Mouse (Mus musculus) liver, adult 2 months (tissue): ENCODE results near the gene Mia. TPM values are rescaled to one million over a fixed set of nuclear protein-coding genes. Genes with fewer than 3 reads are reported as not detected.

Source experiments
- DNase-seq: peaks from one replicate; pipeline ENCODE4 v3.0.0-alpha.2; 2011; ENCODE audit warnings: low read depth, low spot score; ENCODE audit errors: extremely low read depth
- H3K27ac ChIP-seq: fragments of 200-500 bp; replicated peaks from 2 replicates; pipeline ENCODE4 v1.5.1; 2012; ENCODE audit warnings: low read depth, mild to moderate bottlenecking, control low read depth, inconsistent platforms, low read length; ENCODE audit not compliant: insufficient read depth
- H3K27me3 ChIP-seq: fragments of 200-500 bp; 2 replicates; pipeline ENCODE4 v1.6.1; 2012; ENCODE audit warnings: mild to moderate bottlenecking, moderate library complexity, low read length, inconsistent platforms; ENCODE audit not compliant: control insufficient read depth, insufficient read depth
- H3K36me3 ChIP-seq: fragments of 200-500 bp; 2 replicates; pipeline ENCODE4 v1.6.1; 2012; ENCODE audit warnings: low read length, inconsistent platforms; ENCODE audit not compliant: control insufficient read depth, insufficient read depth
- H3K4me1 ChIP-seq: fragments of 200-500 bp; 2 replicates; pipeline ENCODE4 v1.6.1; 2011; ENCODE audit warnings: low read length; ENCODE audit not compliant: control insufficient read depth, insufficient read depth
- H3K4me3 ChIP-seq: fragments of 200-500 bp; 2 replicates; pipeline ENCODE4 v1.5.1; 2011; ENCODE audit warnings: low read depth, mild to moderate bottlenecking, control low read depth, low read length, moderate library complexity; ENCODE audit not compliant: insufficient read depth
- H3K79me2 ChIP-seq: fragments of 200-500 bp; 2 replicates; pipeline ENCODE4 v1.6.1; 2012; ENCODE audit warnings: inconsistent platforms, mild to moderate bottlenecking, low read length, moderate library complexity; ENCODE audit not compliant: control insufficient read depth, insufficient read depth
- H3K9ac ChIP-seq: fragments of 200-500 bp; 2 replicates; pipeline ENCODE4 v1.6.1; 2012; ENCODE audit warnings: low read depth, mild to moderate bottlenecking, control low read depth, inconsistent platforms, low read length
- CTCF ChIP-seq: fragments of 200-500 bp; IDR thresholded peaks from 2 replicates; pipeline ENCODE4 v1.5.1; 2011; ENCODE audit warnings: low read depth, low read length, control low read depth
- POLR2A ChIP-seq: fragments of 200-500 bp; IDR thresholded peaks from 2 replicates; pipeline ENCODE4 v1.6.1; 2011; ENCODE audit warnings: low read length, control low read depth; ENCODE audit not compliant: insufficient read depth; ENCODE audit errors: extremely low read depth
- WGBS: fragments of 180-500 bp; shearing (Covaris S2); methylation state at CpG from one replicate; pipeline ENCODE4 v1.1.7; 2018; 5-methylcytosine and 5-hydroxymethylcytosine counted together
- polyA plus RNA-seq: library from polyadenylated mRNA; depleted of rRNA; stranded (reverse); fragments of >200 nt; gene quantifications from 2 replicates; pipeline ENCODE4 v1.2.3, GENCODE M21; 2012
- total RNA-seq: library from RNA; depleted of rRNA; stranded (reverse); fragments of >200 nt; gene quantifications from 2 replicates; pipeline ENCODE4 v1.2.3, GENCODE M21; 2014

Gene Mia
- total and polyA plus RNA-seq, 2 experiments, result 0.67 TPM; not detected in 1

DNA sequence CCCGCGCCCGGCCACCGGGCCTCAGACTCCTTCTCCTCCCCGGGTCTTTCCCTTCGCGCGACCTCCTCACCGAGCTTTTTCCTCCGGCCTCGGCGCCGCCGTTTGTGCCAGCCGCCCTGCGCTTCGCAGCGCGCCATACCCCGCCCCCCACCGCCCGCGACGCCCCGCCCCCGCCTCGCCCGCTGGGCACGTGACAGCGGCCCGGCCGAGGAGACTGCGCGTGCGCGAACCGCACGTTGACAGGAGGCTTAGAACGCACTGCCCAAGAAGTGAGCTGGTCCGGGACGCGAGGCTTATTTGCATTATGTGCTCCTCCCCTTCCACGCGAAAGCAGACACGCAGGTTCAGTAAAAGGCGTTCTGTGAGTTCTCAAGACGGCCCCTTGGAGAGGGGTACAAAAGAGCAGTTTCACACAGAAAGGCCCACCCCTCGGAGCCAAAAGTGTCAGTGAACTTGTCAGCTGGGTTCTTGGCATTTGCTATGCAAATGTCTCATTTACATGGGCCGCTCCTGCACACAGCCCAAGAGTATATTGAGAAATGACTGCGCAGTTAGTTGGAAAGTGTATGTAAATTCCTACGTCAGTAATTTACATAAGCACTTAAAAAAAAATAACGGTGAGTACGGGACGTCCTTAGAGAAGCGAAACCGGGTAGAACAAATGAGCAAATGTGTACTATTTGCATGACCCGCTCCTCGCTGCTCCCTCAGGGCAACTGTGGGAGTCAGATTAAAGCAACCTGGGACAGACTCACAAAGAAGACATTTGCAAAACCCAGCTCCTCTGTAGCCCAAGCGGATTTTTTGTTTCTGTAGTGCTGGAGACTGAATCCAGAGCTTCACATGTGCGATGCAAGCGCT lies 14.1 kb downstream of the Mia start, which contains the start of gene Egln2:
Gene Egln2 (minus strand): TSS at position 189 of the 861 bp plus-strand sequence.
- under 1% methylated on average over 61 of the region's 61 CpGs for WGBS
- Histone ChIP-seq H3K4me1 (peaks cover 26% of the 10 kb centered on the region), H3K79me2 (peaks cover 4% of the 10 kb centered on the region; the same call in 1 of the 2 replicates), H3K9ac (peak within 1 kb of the TSS; percentile 89), H3K27me3 (no peaks in the 10 kb centered on the region), H3K4me3 (peak within 1 kb of the TSS; percentile 72), H3K36me3 (no peaks in the 10 kb centered on the region), H3K27ac (peak within 1 kb of the TSS; percentile 95)
- DNase-seq, result peak; percentile 96
- 0 out of 2 replicates have a peak, but pooled peaks have one; percentile 54 for TF ChIP-seq POLR2A
- no peak for TF ChIP-seq CTCF

DNA sequence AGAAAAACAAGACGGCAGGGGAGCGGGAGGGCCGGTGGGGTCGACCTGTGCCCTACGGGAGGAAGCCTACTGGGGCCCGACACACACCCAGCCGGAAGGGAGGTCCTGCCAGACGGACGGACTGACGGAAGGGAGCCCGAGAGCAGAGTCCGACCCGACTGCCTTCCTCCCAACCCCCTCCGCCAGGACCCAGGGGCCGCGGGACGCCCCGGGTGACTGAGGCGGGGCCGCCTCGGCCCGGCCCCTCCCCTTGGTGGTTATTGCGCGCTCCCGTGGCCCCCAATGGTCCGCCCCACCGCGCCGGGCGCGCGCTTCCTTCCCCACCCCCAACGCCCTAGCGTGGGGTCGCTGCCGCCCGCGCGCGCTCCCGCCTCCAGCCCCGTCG lies 14.7 kb downstream of the Mia start:
- Histone ChIP-seq H3K27ac (peak overlapping the region; percentile 95), H3K27me3 (no peaks in the 10 kb centered on the region), H3K36me3 (no peaks in the 10 kb centered on the region), H3K4me1 (peaks cover 29% of the 10 kb centered on the region), H3K79me2 (peaks cover 4% of the 10 kb centered on the region; the same call in 1 of the 2 replicates), H3K4me3 (peak overlapping the region; percentile 72), H3K9ac (peak overlapping the region; percentile 89)
- under 1% methylated on average over 40 of the region's 43 CpGs for WGBS
- DNase-seq, result peak; percentile 88
- TF ChIP-seq CTCF (no peak), POLR2A (peak; percentile 78)

DNA sequence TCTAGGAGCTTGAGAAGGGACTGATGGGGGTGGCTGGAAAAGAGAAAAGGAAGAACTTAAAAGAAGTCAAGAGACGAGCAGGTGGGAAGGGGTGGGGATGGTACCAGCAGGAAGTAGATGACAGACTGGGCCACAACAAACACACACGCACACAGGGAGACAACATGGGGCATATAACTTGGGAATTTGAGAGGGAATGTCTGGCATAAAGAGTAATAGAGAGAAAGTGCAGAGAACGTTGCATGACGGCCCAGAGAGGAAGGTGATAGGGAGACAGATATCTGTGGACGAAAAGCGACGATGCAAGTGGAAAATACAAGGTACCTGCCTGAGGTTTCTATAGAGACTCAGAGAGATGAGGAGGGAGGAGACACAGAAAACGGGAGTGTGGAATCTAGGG lies 15.3 kb downstream of the Mia start:
- TF ChIP-seq CTCF (no peak), POLR2A (no peak)
- peaks cover 34% of the 10 kb centered on the region for H3K4me1 ChIP-seq
- peak overlapping the region; percentile 93 for H3K27ac ChIP-seq
- no peaks in the 10 kb centered on the region for H3K27me3 ChIP-seq
- H3K9ac ChIP-seq, result peak overlapping the region; percentile 88
- no peak for DNase-seq
- peaks cover 4% of the 10 kb centered on the region; the same call in 1 of the 2 replicates for H3K79me2 ChIP-seq
- H3K4me3 ChIP-seq, result peak overlapping the region; percentile 72
- H3K36me3 ChIP-seq, result no peaks in the 10 kb centered on the region
- under 1% methylated on average over 8 of the region's 8 CpGs for WGBS

DNA sequence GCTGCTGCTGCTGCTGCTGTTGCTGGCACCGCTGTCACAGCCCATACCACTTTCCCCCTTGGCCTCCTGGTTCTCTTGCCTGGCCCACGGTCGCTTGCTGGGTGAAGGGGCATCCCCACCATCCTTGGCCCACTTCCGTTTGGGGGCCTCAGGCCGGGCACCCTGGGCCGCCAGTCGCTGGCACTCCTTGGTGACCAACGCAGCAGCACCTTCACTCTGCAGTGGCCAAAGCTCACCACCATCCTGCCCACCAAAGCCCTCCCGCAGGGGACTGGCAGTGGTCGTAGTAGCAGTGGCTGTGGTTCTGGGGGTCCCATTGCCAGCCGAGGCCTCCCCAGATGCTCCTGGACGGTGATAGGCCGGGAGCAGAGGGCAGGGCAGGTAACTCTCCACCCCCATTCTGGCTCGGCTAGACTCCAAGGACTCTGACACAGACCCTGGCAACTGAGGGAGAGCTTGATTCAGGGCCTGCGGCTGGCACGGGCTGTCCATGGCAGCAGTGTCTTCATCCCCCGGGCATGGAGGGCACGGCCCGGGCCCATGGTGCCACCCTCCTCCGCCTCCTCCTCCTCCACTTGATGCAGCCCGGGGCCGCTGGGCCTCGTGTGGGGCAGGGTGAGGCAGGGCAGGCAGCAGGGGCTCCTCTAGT lies 15.8 kb downstream of the Mia start:
- peak overlapping the region; percentile 93 for H3K27ac ChIP-seq
- H3K9ac ChIP-seq, result peak overlapping the region; percentile 88
- no peaks in the 10 kb centered on the region for H3K36me3 ChIP-seq
- 30% methylated on average over 23 of the region's 23 CpGs for WGBS
- H3K4me1 ChIP-seq, result peaks cover 34% of the 10 kb centered on the region
- peak; percentile 85 for DNase-seq
- no peaks in the 10 kb centered on the region for H3K27me3 ChIP-seq
- H3K79me2 ChIP-seq, result peaks cover 4% of the 10 kb centered on the region; the same call in 1 of the 2 replicates
- peak; percentile 78 for TF ChIP-seq POLR2A
- TF ChIP-seq CTCF, result no peak
- H3K4me3 ChIP-seq, result peak overlapping the region; percentile 72

DNA sequence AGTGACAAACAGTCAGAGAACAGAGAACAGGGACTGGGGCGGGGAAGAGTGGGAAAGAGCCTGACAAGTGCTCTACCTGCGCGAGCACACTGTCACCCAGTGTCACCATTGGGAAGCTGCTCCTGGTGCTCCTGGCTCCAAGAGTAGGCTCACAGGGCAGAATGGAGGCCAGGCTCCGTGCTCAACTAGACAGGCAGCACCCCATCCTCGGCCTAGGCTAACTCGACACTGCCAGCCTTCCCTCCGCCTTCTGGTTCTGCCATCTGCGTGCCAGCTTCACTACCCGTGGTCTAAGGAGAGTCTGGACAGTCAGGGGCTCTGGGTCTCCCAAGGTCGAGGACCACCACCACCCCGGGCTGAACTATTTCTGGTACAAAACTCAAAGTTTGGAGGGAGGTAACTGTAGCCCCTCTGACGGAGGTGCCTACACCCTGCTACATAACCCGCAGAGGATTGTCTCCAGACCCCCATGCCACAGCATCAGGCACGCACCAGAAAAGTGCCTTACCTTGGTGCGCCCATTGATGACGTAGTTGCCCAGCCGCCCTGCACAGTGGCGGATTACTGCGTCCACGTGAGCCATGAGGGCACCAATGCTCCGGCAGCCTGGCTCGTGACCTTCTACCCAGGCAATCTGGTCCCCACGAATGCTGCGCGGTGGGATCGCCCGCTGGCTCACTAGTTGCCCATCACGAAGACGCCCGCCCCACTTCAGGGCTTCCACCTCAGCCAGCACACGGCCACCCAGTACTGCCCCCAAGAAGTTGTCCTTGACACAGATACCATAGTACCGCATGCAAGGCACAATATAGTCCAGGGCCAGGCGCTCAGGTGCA lies 16.6 kb downstream of the Mia start:
- Histone ChIP-seq H3K4me3 (peak overlapping the region; percentile 72), H3K9ac (peak overlapping the region; percentile 88)

More for the DNA sequence above, 16.6 kb downstream of the Mia start:
- Histone ChIP-seq H3K79me2 (peaks cover 4% of the 10 kb centered on the region; the same call in 1 of the 2 replicates), H3K27me3 (no peaks in the 10 kb centered on the region), H3K4me1 (peaks cover 34% of the 10 kb centered on the region), H3K36me3 (0 out of 2 replicates have a peak, but pooled peaks cover 2% of the 10 kb centered on the region), H3K27ac (peak overlapping the region; percentile 93)
- 53% methylated on average over 33 of the region's 33 CpGs for WGBS
- TF ChIP-seq POLR2A (0 out of 2 replicates have a peak, but pooled peaks have one; percentile 24), CTCF (no peak)
- peak; percentile 68 for DNase-seq
